Mouse (Mus musculus): ENCODE measurements around the gene Fbln1. TPM values are rescaled to one million over a fixed set of nuclear protein-coding genes. Genes with fewer than 3 reads are reported as not detected.
A peak's percentile ranks its signal among the peaks of the same experiment; 100 is the strongest.

Gene Fbln1
- polyA plus RNA-seq, 1 experiment from 2014 or later, result 115 TPM

- Histone ChIP-seq H3K27me3 (ENCODE audit: control insufficient read depth, insufficient read depth, low read length) (no peaks in the 10 kb centered on the region), H3K9ac (ENCODE audit: low read length) (no peak overlapping the region), H3K4me1 (ENCODE audit: control insufficient read depth, insufficient read depth, low read length) (no peaks in the 10 kb centered on the region), H3K4me3 (ENCODE audit: low read depth, low read length) (no peak overlapping the region), H3K27ac (ENCODE audit: low read depth, low read length) (no peak overlapping the region), H3K4me2 (ENCODE audit: low read depth) (no peak overlapping the region), H3K36me3 (ENCODE audit: control insufficient read depth, insufficient read depth, low read length) (peaks cover 2% of the 10 kb centered on the region; the same call in 1 of the 2 replicates), H3K9me3 (ENCODE audit: control insufficient read depth, low read length) (no peaks in the 10 kb centered on the region)
- ATAC-seq (ENCODE audit: insufficient read depth, low FRiP score, low TSS enrichment), result no peak
- 70% methylated on average over 5 of the region's 5 CpGs for WGBS
- peak; percentile 51 for DNase-seq (ENCODE audit: low spot score)
These were observed 43.5 kb downstream of the Fbln1 start for GRCm38 (mm10) chr15:85249252-85249651.

GRCm38 (mm10) chr15:85250436-85250835 is 44.7 kb downstream of the Fbln1 start:
- no peaks in the 10 kb centered on the region for H3K27me3 ChIP-seq (ENCODE audit: control insufficient read depth, insufficient read depth, low read length)
- H3K9me3 ChIP-seq (ENCODE audit: control insufficient read depth, low read length), result no peaks in the 10 kb centered on the region
- no peaks in the 10 kb centered on the region for H3K36me3 ChIP-seq (ENCODE audit: control insufficient read depth, insufficient read depth, low read length)
- H3K4me3 ChIP-seq (ENCODE audit: low read depth, low read length), result no peak overlapping the region
- no peak overlapping the region for H3K4me2 ChIP-seq (ENCODE audit: low read depth)
- WGBS, result 90% methylated on average over 2 of the region's 2 CpGs
- ATAC-seq (ENCODE audit: insufficient read depth, low FRiP score, low TSS enrichment), result no peak
- no peak overlapping the region for H3K27ac ChIP-seq (ENCODE audit: low read depth, low read length)
- H3K9ac ChIP-seq (ENCODE audit: low read length), result no peak overlapping the region
- no peaks in the 10 kb centered on the region for H3K4me1 ChIP-seq (ENCODE audit: control insufficient read depth, insufficient read depth, low read length)
- no peak for DNase-seq (ENCODE audit: low spot score)

DNA sequence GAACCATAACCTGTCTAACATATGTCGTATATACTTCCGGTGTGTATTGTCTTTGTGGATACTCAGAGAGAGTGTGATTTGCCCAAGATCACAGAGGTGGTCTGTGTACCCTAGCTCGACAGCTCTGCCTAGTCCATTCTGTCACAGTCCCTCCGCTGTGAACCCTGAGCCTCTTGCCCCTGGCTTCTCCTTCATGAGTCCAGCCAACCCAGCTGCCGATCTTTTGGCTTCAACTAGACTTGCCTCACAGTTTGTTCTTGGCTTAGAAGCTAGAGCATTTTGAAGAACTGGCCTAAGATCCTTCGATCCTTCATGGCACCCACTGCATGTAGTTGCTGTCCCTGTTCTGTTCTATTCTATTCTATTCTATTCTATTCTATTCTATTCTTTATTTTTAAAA is 46.7 kb downstream of the Fbln1 start:
- H3K4me1 ChIP-seq (ENCODE audit: control insufficient read depth, insufficient read depth, low read length), result no peaks in the 10 kb centered on the region
- no peak overlapping the region for H3K9ac ChIP-seq (ENCODE audit: low read length)
- H3K4me3 ChIP-seq (ENCODE audit: low read depth, low read length), result no peak overlapping the region
- 93% methylated on average over 6 of the region's 6 CpGs for WGBS
- H3K9me3 ChIP-seq (ENCODE audit: control insufficient read depth, low read length), result no peaks in the 10 kb centered on the region
- no peak for DNase-seq (ENCODE audit: low spot score)
- ATAC-seq (ENCODE audit: insufficient read depth, low FRiP score, low TSS enrichment), result no peak
- H3K4me2 ChIP-seq (ENCODE audit: low read depth), result no peak overlapping the region
- H3K27ac ChIP-seq (ENCODE audit: low read depth, low read length), result no peak overlapping the region
- H3K27me3 ChIP-seq (ENCODE audit: control insufficient read depth, insufficient read depth, low read length), result no peaks in the 10 kb centered on the region
- H3K36me3 ChIP-seq (ENCODE audit: control insufficient read depth, insufficient read depth, low read length), result no peaks in the 10 kb centered on the region

- WGBS, result 70% methylated on average over 6 of the region's 6 CpGs
- ATAC-seq (ENCODE audit: insufficient read depth, low FRiP score, low TSS enrichment), result no peak
- no peaks in the 10 kb centered on the region for H3K36me3 ChIP-seq (ENCODE audit: control insufficient read depth, insufficient read depth, low read length)
These were observed 52.2 kb downstream of the Fbln1 start for GRCm38 (mm10) chr15:85257775-85258429.

GRCm38 (mm10) chr15:85262805-85263204 is 57.1 kb downstream of the Fbln1 start:
- Histone ChIP-seq H3K4me3 (ENCODE audit: low read depth, low read length) (no peak overlapping the region), H3K4me2 (ENCODE audit: low read depth) (no peak overlapping the region), H3K27ac (ENCODE audit: low read depth, low read length) (no peak overlapping the region), H3K36me3 (ENCODE audit: control insufficient read depth, insufficient read depth, low read length) (peaks cover 2% of the 10 kb centered on the region; the same call in 1 of the 2 replicates), H3K9me3 (ENCODE audit: control insufficient read depth, low read length) (0 out of 2 replicates have a peak, but pooled peaks cover 5% of the 10 kb centered on the region), H3K9ac (ENCODE audit: low read length) (no peak overlapping the region), H3K4me1 (ENCODE audit: control insufficient read depth, insufficient read depth, low read length) (0 out of 2 replicates have a peak, but pooled peaks cover 3% of the 10 kb centered on the region), H3K27me3 (ENCODE audit: control insufficient read depth, insufficient read depth, low read length) (no peaks in the 10 kb centered on the region)
- DNase-seq (ENCODE audit: low spot score) (no peak), ATAC-seq (ENCODE audit: insufficient read depth, low FRiP score, low TSS enrichment) (no peak)
- 88% methylated on average over 5 of the region's 5 CpGs for WGBS

More at GRCm38 (mm10) chr15:85257775-85258429, 52.2 kb downstream of the Fbln1 start:
- Histone ChIP-seq H3K4me3 (ENCODE audit: low read depth, low read length) (no peak overlapping the region), H3K27ac (ENCODE audit: low read depth, low read length) (no peak overlapping the region), H3K4me1 (ENCODE audit: control insufficient read depth, insufficient read depth, low read length) (no peaks in the 10 kb centered on the region), H3K4me2 (ENCODE audit: low read depth) (no peak overlapping the region), H3K9me3 (ENCODE audit: control insufficient read depth, low read length) (0 out of 2 replicates have a peak, but pooled peaks cover 5% of the 10 kb centered on the region), H3K9ac (ENCODE audit: low read length) (no peak overlapping the region), H3K27me3 (ENCODE audit: control insufficient read depth, insufficient read depth, low read length) (no peaks in the 10 kb centered on the region)
- peak; percentile 40 for DNase-seq (ENCODE audit: low spot score)

DNA sequence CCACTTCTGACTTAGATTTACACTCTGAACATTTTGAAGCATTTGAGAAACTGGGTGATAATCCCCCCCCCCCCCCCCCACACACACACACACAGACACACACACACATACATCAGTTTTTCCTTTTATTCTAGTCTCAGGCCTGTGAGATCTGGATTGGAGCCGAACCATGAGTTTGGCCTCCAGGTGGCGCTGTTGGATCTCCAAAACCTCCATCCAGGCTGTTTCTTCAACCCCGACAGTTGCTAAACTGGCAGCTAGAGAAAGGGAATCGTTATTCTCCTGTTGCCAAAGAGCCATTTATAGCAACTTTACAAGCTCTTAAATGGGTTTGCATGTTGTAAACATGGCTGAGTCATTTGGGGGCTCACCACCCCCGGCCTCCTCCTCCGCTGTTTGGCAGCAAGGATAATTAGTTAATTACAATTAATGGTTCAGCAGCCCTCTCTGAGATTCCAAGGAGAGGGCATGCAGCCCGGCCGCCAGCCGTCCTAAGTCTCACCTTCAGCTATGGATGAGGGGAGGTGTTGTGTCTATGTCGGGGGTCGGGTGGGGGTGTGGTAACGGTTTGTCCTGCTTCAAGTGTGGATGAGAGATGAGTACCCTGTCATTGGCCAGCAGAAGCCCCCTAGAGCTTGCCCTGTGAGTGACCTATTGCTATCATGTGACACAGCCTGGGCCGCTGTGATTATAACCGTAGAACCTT is 61.1 kb downstream of the Fbln1 start:
- H3K4me2 ChIP-seq (ENCODE audit: low read depth), result no peak overlapping the region
- ATAC-seq (ENCODE audit: insufficient read depth, low FRiP score, low TSS enrichment), result peak; percentile 31; the same call in 1 of the 2 replicates
- peaks cover 2% of the 10 kb centered on the region; the same call in 1 of the 2 replicates for H3K36me3 ChIP-seq (ENCODE audit: control insufficient read depth, insufficient read depth, low read length)
- H3K27me3 ChIP-seq (ENCODE audit: control insufficient read depth, insufficient read depth, low read length), result no peaks in the 10 kb centered on the region
- no peak overlapping the region for H3K27ac ChIP-seq (ENCODE audit: low read depth, low read length)
- no peak overlapping the region for H3K4me3 ChIP-seq (ENCODE audit: low read depth, low read length)
- 42% methylated on average over 14 of the region's 14 CpGs for WGBS
- peak; percentile 89 for DNase-seq (ENCODE audit: low spot score)
- no peaks in the 10 kb centered on the region for H3K9me3 ChIP-seq (ENCODE audit: control insufficient read depth, low read length)
- H3K9ac ChIP-seq (ENCODE audit: low read length), result no peak overlapping the region
- 0 out of 2 replicates have a peak, but pooled peaks cover 3% of the 10 kb centered on the region for H3K4me1 ChIP-seq (ENCODE audit: control insufficient read depth, insufficient read depth, low read length)

GRCm38 (mm10) chr15:85267891-85268290 is 62.1 kb downstream of the Fbln1 start:
- DNase-seq (ENCODE audit: low spot score), result no peak
- Histone ChIP-seq H3K9ac (ENCODE audit: low read length) (no peak overlapping the region), H3K36me3 (ENCODE audit: control insufficient read depth, insufficient read depth, low read length) (peaks cover 2% of the 10 kb centered on the region; the same call in 1 of the 2 replicates), H3K27ac (ENCODE audit: low read depth, low read length) (no peak overlapping the region), H3K27me3 (ENCODE audit: control insufficient read depth, insufficient read depth, low read length) (no peaks in the 10 kb centered on the region), H3K9me3 (ENCODE audit: control insufficient read depth, low read length) (no peaks in the 10 kb centered on the region), H3K4me2 (ENCODE audit: low read depth) (no peak overlapping the region), H3K4me3 (ENCODE audit: low read depth, low read length) (no peak overlapping the region), H3K4me1 (ENCODE audit: control insufficient read depth, insufficient read depth, low read length) (0 out of 2 replicates have a peak, but pooled peaks cover 3% of the 10 kb centered on the region)
- 84% methylated on average over 19 of the region's 19 CpGs for WGBS
- ATAC-seq (ENCODE audit: insufficient read depth, low FRiP score, low TSS enrichment), result no peak

GRCm38 (mm10) chr15:85272988-85273387 is 67.2 kb downstream of the Fbln1 start:
- WGBS, result 56% methylated on average over 11 of the region's 11 CpGs
- no peak overlapping the region for H3K27ac ChIP-seq (ENCODE audit: low read depth, low read length)
- no peak for ATAC-seq (ENCODE audit: insufficient read depth, low FRiP score, low TSS enrichment)

More at GRCm38 (mm10) chr15:85272988-85273387, 67.2 kb downstream of the Fbln1 start:
- Histone ChIP-seq H3K27me3 (ENCODE audit: control insufficient read depth, insufficient read depth, low read length) (no peaks in the 10 kb centered on the region), H3K36me3 (ENCODE audit: control insufficient read depth, insufficient read depth, low read length) (no peaks in the 10 kb centered on the region), H3K4me1 (ENCODE audit: control insufficient read depth, insufficient read depth, low read length) (no peaks in the 10 kb centered on the region), H3K9me3 (ENCODE audit: control insufficient read depth, low read length) (no peaks in the 10 kb centered on the region), H3K4me2 (ENCODE audit: low read depth) (no peak overlapping the region), H3K9ac (ENCODE audit: low read length) (no peak overlapping the region), H3K4me3 (ENCODE audit: low read depth, low read length) (no peak overlapping the region)
- DNase-seq (ENCODE audit: low spot score), result no peak

Data from neural tube, embryonic 11.5 days (tissue).